Mouse (Mus musculus): ENCODE measurements around the gene Gcm1. TPM values are rescaled to one million over a fixed set of nuclear protein-coding genes. Genes with fewer than 3 reads are reported as not detected.

Gene Gcm1
- total and polyA plus RNA-seq, 3 experiments: not detected

- no peak for DNase-seq
These were observed 49.7 kb downstream of the Gcm1 start for GRCm38 (mm10) chr9:78101431-78101830.

- DNase-seq: no peak
These were observed 52.3 kb downstream of the Gcm1 start for GRCm38 (mm10) chr9:78103965-78104560.

- DNase-seq: peak; percentile 74
These were observed 53.2 kb downstream of the Gcm1 start for GRCm38 (mm10) chr9:78104973-78105372.

- no peak for DNase-seq
These were observed 53.8 kb downstream of the Gcm1 start for GRCm38 (mm10) chr9:78105501-78105932.

- DNase-seq: peak; percentile 10
These were observed 55.1 kb downstream of the Gcm1 start for GRCm38 (mm10) chr9:78106821-78107220.

GRCm38 (mm10) chr9:78107582-78107911 lies 55.8 kb downstream of the Gcm1 start:
- no peak for DNase-seq

DNA sequence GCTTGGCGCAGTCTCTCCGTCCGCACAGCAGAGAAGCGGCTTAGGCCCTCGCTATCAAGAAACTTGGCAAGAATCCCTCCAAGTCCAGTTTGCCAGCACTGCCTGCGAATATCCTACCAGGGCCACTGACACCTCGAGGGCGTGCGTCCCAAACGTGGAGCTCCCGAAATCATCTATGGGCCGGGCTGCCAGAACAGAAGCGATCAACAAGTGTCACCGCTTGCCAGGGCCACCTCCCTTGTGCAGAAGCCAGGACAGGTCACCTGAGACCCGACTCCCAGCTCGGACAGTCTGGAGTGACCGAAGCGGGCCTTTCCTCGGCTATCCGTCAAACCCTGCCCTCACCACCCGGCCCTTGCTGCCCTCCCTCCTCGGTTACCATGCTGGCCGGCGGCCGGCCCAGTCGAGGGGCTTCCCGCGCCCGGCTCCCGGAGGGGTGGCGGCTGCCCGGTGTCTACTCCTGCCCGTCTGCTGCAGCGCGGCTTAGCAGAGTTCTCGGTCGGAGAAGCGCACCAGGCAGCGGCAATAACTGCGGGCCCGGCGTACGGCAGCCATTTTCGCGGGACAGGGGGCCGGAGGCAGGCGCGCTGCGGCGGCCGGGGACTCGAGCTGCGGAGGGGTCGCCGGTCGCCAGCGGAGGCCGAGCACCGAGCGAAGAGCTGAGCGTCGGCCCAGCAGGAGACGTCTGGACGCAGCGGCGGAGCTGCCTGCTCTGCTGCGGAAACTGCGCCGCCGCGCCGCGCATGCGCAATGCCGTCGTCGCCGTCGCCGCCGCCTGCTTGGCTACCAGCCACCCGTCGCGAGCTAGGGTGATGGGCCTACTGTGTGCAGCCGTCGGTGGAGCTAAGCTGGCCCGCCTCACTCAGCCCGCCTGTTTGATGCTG lies 56.4 kb downstream of the Gcm1 start:
- DNase-seq: peak; percentile 89

DNA sequence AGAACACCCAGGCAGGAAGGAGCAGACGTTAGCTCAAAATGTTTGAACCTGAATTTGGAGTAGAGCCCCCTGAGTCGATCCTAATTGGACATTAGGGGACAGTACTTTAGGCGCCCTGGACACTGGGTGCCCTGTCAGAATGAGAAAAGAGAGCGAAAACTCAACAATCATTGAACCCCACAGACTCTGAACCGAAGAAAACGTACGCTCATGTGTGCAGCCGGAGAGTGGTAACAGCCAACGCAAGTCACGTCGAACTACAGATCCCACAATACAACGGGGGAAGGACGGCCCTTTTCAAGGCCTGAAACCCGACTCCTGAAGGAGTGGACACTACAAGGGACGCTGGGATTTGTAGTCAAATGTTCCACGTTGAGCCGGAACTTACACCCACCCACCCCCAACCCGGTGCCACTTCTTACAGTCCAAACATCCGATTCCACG lies 57.1 kb downstream of the Gcm1 start, which contains the start of the genes Fbxo9 and Ick:
Fbxo9 (minus strand) TSS at position 270 of the 444 bp plus-strand sequence.
Ick (plus strand) TSS at position 397 of the 444 bp plus-strand sequence.
- peak; percentile 92 for DNase-seq

- no peak for DNase-seq
These were observed 57.9 kb downstream of the Gcm1 start for GRCm38 (mm10) chr9:78109656-78110055.

GRCm38 (mm10) chr9:78111456-78111855 lies 59.7 kb downstream of the Gcm1 start:
- DNase-seq: no peak

DNA sequence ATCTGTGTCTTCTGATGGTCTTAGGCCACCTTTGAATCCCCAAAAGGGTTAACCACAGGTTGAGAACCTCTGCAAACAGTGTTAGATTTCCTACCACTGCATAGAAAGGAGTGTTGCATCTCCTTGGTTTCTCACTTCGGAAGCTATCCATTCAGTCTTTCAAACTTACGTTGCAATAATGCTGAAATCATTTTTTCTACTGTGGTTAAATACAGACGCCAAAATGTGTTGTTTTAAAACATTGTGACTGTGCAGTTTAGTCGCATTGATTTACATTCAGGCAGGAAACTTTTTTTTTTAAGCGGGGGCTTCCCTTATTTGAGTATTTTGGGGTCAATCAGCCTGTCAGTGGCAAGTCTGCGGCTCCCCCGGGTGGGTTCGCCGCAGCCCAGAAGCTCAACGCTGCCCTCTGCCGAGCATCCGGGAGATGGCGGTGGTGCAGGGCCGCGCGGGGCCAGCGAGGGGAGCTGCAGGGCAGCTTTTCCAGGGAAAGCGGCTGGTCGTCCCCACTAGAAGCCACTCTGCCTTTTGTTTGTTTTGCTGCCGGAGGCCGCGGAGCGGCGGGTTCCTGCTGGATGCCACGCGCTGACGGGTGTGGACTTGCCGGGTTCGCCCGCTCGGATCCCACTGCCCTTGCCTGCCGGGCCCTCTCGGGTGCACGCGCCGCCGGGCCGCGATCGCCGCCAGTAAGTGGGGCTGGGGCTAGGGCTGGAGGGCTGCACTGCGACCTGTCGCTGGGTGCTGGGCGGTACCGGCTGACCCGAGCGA lies 61.2 kb downstream of the Gcm1 start:
- DNase-seq: peak; percentile 96

DNA sequence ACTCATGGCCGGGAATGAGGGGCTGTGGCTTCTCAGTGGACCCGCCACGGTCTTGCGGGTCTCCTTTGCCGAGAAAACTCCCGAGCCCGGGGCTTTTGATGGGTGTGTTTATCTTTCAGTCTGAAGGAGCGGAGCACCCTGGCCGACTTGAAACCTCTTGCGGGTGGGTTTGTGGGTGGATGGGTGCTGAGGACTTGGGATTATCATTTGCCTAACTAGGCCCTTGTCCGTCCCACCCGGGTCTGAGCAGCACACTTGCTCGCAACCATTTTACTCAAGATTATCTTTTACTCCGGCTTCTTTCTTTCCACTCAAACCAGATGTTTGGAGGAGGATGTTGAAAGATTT lies 61.8 kb downstream of the Gcm1 start:
- no peak for DNase-seq

Other genes with a start within 250 kb of the Gcm1 start
- gene Elovl5, start 134.6 kb upstream of the Gcm1 start, total RNA-seq (2021): 1,000 to 10,000 TPM in 1 of 2 experiments, 100 to 1,000 TPM in 1; 490 to 1,131 TPM
- gene Elovl5, start 134.6 kb upstream of the Gcm1 start, polyA plus RNA-seq (2012; rRNA removed): 123 and 254 TPM in 2 replicates
- 10 to 100 TPM; 82.7 to 93.8 TPM for gene Fbxo9, start 57.1 kb downstream of the Gcm1 start, total RNA-seq (2021)
- gene Fbxo9, start 57.1 kb downstream of the Gcm1 start, polyA plus RNA-seq (2012; rRNA removed): 85.0 and 100 TPM in 2 replicates
- gene Ick, start 57.3 kb downstream of the Gcm1 start, total RNA-seq (2021): 10 to 100 TPM; 18.7 to 20.1 TPM
- gene Ick, start 57.3 kb downstream of the Gcm1 start, polyA plus RNA-seq (2012; rRNA removed): 14.9 and 16.9 TPM in 2 replicates
- gene Gsta4, start 130.8 kb downstream of the Gcm1 start, total RNA-seq (2021): 10 to 100 TPM; 48.8 to 52.0 TPM
- 6.9 and 7.7 TPM in 2 replicates for gene Gsta4, start 130.8 kb downstream of the Gcm1 start, polyA plus RNA-seq (2012; rRNA removed)
- gene Gsta1, start 178.7 kb downstream of the Gcm1 start, total RNA-seq (2021): 1 to 10 TPM in 1 of 2 experiments, not detected in 1; 1.3 TPM
- not detected in 2 replicates for gene Gsta1, start 178.7 kb downstream of the Gcm1 start, polyA plus RNA-seq (2012; rRNA removed)
- gene Gm3776, start 205.2 kb downstream of the Gcm1 start, total RNA-seq (2021): not detected
- not detected in 2 replicates for gene Gm3776, start 205.2 kb downstream of the Gcm1 start, polyA plus RNA-seq (2012; rRNA removed)
- not detected for gene Gm10639, start 238.0 kb downstream of the Gcm1 start, total RNA-seq (2021)
- gene Gm10639, start 238.0 kb downstream of the Gcm1 start, polyA plus RNA-seq (2012; rRNA removed): not detected in 2 replicates